Mouse (Mus musculus): ENCODE results near the gene Ing2. TPM values are rescaled to one million over a fixed set of nuclear protein-coding genes. Genes with fewer than 3 reads are reported as not detected.

The Ing2 gene
- polyA plus RNA-seq, 1 experiment from 2014 or later: 15.5 TPM

GRCm38 (mm10) chr8:47654406-47654805 lies 20.9 kb downstream of the Ing2 start:
- Histone ChIP-seq H3K9ac (replicated peaks; ENCODE audit: low read depth) (no peak overlapping the region), H3K27ac (ENCODE audit: low read length) (no peak overlapping the region), H3K4me2 (replicated peaks; ENCODE audit: low read depth, low read length) (no peak overlapping the region), H3K9me3 (ENCODE audit: low read length) (no peaks in the 10 kb centered on the region), H3K36me3 (ENCODE audit: insufficient read depth, low read length) (no peaks in the 10 kb centered on the region), H3K27me3 (replicated peaks; ENCODE audit: insufficient read depth, low read length) (no peaks in the 10 kb centered on the region), H3K4me3 (ENCODE audit: low read depth, low read length) (no peak overlapping the region), H3K4me1 (ENCODE audit: insufficient read depth, low read depth, low read length) (no peaks in the 10 kb centered on the region)
- no peak for TF ChIP-seq EP300 (IDR thresholded peaks at IDR 0.05)
- TF ChIP-seq CTCF (IDR thresholded peaks at IDR 0.05): no peak
- ATAC-seq (no peak), DNase-seq (ENCODE audit: low spot score) (no peak)
- WGBS: 47% methylated on average over 3 of the region's 3 CpGs

- H3K4me2 ChIP-seq (replicated peaks; ENCODE audit: low read depth, low read length): no peak overlapping the region
- no peaks in the 10 kb centered on the region for H3K4me1 ChIP-seq (ENCODE audit: insufficient read depth, low read depth, low read length)
- no peak for DNase-seq (ENCODE audit: low spot score)
- H3K27me3 ChIP-seq (replicated peaks; ENCODE audit: insufficient read depth, low read length): no peaks in the 10 kb centered on the region
- WGBS: 61% methylated on average over 3 of the region's 3 CpGs
- ATAC-seq: no peak
- H3K36me3 ChIP-seq (ENCODE audit: insufficient read depth, low read length): no peaks in the 10 kb centered on the region
- no peak overlapping the region for H3K9ac ChIP-seq (replicated peaks; ENCODE audit: low read depth)
- H3K27ac ChIP-seq (ENCODE audit: low read length): no peak overlapping the region
- no peaks in the 10 kb centered on the region for H3K9me3 ChIP-seq (ENCODE audit: low read length)
- H3K4me3 ChIP-seq (ENCODE audit: low read depth, low read length): no peak overlapping the region
- TF ChIP-seq CTCF (IDR thresholded peaks at IDR 0.05) (no peak), EP300 (IDR thresholded peaks at IDR 0.05) (no peak)
Observed at GRCm38 (mm10) chr8:47652737-47653076, 22.6 kb downstream of the Ing2 start.

GRCm38 (mm10) chr8:47651913-47652736 lies 23.2 kb downstream of the Ing2 start:
- no peak overlapping the region for H3K4me2 ChIP-seq (replicated peaks; ENCODE audit: low read depth, low read length)
- 52% methylated on average over 13 of the region's 13 CpGs for WGBS
- TF ChIP-seq CTCF (IDR thresholded peaks at IDR 0.05): no peak
- TF ChIP-seq EP300 (IDR thresholded peaks at IDR 0.05): no peak
- H3K9me3 ChIP-seq (ENCODE audit: low read length): no peaks in the 10 kb centered on the region
- ATAC-seq: peak; percentile 68
- no peaks in the 10 kb centered on the region for H3K4me1 ChIP-seq (ENCODE audit: insufficient read depth, low read depth, low read length)
- H3K27ac ChIP-seq (ENCODE audit: low read length): no peak overlapping the region
- DNase-seq (ENCODE audit: low spot score): peak; percentile 49
- H3K9ac ChIP-seq (replicated peaks; ENCODE audit: low read depth): no peak overlapping the region
- no peak overlapping the region for H3K4me3 ChIP-seq (ENCODE audit: low read depth, low read length)
- no peaks in the 10 kb centered on the region for H3K36me3 ChIP-seq (ENCODE audit: insufficient read depth, low read length)
- H3K27me3 ChIP-seq (replicated peaks; ENCODE audit: insufficient read depth, low read length): no peaks in the 10 kb centered on the region

- TF ChIP-seq EP300 (IDR thresholded peaks at IDR 0.05) (no peak), CTCF (IDR thresholded peaks at IDR 0.05) (no peak)
- Histone ChIP-seq H3K36me3 (ENCODE audit: insufficient read depth, low read length) (no peaks in the 10 kb centered on the region), H3K4me2 (replicated peaks; ENCODE audit: low read depth, low read length) (no peak overlapping the region), H3K4me1 (ENCODE audit: insufficient read depth, low read depth, low read length) (no peaks in the 10 kb centered on the region), H3K4me3 (ENCODE audit: low read depth, low read length) (no peak overlapping the region), H3K27me3 (replicated peaks; ENCODE audit: insufficient read depth, low read length) (no peaks in the 10 kb centered on the region), H3K9ac (replicated peaks; ENCODE audit: low read depth) (no peak overlapping the region), H3K27ac (ENCODE audit: low read length) (no peak overlapping the region), H3K9me3 (ENCODE audit: low read length) (no peaks in the 10 kb centered on the region)
- 37% methylated on average over 4 of the region's 4 CpGs for WGBS
- no peak for ATAC-seq
- DNase-seq (ENCODE audit: low spot score): no peak
Observed at GRCm38 (mm10) chr8:47650853-47651252, 24.5 kb downstream of the Ing2 start.

DNA sequence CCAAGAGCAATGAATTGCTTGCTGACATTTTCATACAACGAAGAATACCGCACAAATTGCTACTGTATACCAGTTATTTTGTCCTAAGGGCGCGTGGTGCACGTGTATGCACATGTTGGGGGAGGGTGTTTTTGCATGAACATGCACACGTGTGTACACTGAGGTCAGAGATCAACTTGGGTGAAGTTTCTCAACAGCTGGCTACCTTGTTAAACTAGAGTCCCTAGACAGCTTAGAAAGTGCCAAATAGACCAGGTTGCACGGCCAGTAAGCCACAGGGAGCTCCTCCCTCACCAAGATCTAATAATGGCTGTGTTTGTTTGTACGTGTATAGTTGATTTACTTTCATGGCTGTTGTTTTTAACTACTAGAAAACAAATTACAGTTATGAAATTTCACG lies 25.8 kb downstream of the Ing2 start:
- no peak for DNase-seq (ENCODE audit: low spot score)
- ATAC-seq: no peak
- Histone ChIP-seq H3K27ac (ENCODE audit: low read length) (no peak overlapping the region), H3K9me3 (ENCODE audit: low read length) (no peaks in the 10 kb centered on the region), H3K4me1 (ENCODE audit: insufficient read depth, low read depth, low read length) (no peaks in the 10 kb centered on the region), H3K36me3 (ENCODE audit: insufficient read depth, low read length) (no peaks in the 10 kb centered on the region), H3K27me3 (replicated peaks; ENCODE audit: insufficient read depth, low read length) (no peaks in the 10 kb centered on the region), H3K9ac (replicated peaks; ENCODE audit: low read depth) (no peak overlapping the region), H3K4me3 (ENCODE audit: low read depth, low read length) (no peak overlapping the region), H3K4me2 (replicated peaks; ENCODE audit: low read depth, low read length) (no peak overlapping the region)
- TF ChIP-seq EP300 (IDR thresholded peaks at IDR 0.05): no peak
- no peak for TF ChIP-seq CTCF (IDR thresholded peaks at IDR 0.05)
- 87% methylated on average over 9 of the region's 9 CpGs for WGBS

DNA sequence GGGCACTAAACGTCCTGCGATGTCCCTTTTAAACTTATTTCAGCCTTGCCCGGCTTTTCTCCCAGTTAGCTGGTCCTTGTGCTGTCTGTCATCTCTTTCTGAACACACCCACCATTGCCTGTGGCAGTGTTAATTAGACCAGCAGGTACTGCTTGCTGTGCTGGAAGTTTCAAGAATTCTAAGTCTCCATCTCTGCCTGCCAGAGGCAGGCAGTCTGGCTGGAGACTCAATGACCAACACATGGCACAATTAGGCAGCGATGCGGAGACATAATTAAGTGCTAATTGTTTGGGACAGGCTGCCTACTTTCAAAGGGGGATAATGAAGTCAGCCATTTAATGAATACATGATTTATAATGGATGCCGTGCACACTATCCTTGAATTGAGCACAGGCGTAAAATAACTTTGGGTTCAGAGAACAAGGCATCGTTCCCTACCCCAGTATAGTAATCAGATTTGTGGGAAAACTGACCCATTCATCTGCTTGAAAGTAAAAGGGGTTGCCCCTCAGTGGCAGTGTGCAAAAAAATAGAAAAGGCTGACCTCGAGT lies 32.8 kb downstream of the Ing2 start:
- H3K9me3 ChIP-seq (ENCODE audit: low read length): no peaks in the 10 kb centered on the region
- H3K9ac ChIP-seq (replicated peaks; ENCODE audit: low read depth): no peak overlapping the region
- TF ChIP-seq CTCF (IDR thresholded peaks at IDR 0.05) (no peak), EP300 (IDR thresholded peaks at IDR 0.05) (no peak)
- H3K36me3 ChIP-seq (ENCODE audit: insufficient read depth, low read length): no peaks in the 10 kb centered on the region
- H3K4me3 ChIP-seq (ENCODE audit: low read depth, low read length): no peak overlapping the region
- no peak overlapping the region for H3K27ac ChIP-seq (ENCODE audit: low read length)
- H3K27me3 ChIP-seq (replicated peaks; ENCODE audit: insufficient read depth, low read length): no peaks in the 10 kb centered on the region
- no peak for DNase-seq (ENCODE audit: low spot score)
- no peaks in the 10 kb centered on the region for H3K4me1 ChIP-seq (ENCODE audit: insufficient read depth, low read depth, low read length)
- WGBS: 92% methylated on average over 9 of the region's 9 CpGs
- no peak for ATAC-seq
- H3K4me2 ChIP-seq (replicated peaks; ENCODE audit: low read depth, low read length): no peak overlapping the region

All from lung, postnatal 0 days (tissue).